Mouse (Mus musculus) hindbrain, embryonic 16.5 days (tissue): ENCODE results near the gene Ccs. TPM values are rescaled to one million over a fixed set of nuclear protein-coding genes. Genes with fewer than 3 reads are reported as not detected.
A peak's percentile ranks its signal among the peaks of the same experiment; 100 is the strongest.

ENCODE experiments used
- ATAC-seq: fragments of 200-750 bp; cut with Nextera tagmentation; 2 replicates; pipeline ENCODE4 v1.8.0; 2017; ENCODE audit warnings: moderate TSS enrichment, moderate library complexity
- H3K27ac ChIP-seq: fragments of 300-500 bp; sonication (generic); 2 replicates; pipeline ENCODE4 v1.5.1; 2014; ENCODE audit warnings: low read depth, mild to moderate bottlenecking, control low read depth, low read length, moderate library complexity
- H3K27me3 ChIP-seq: fragments of 300-500 bp; sonication (generic); replicated peaks from 2 replicates; pipeline ENCODE4 v1.6.1; 2014; ENCODE audit warnings: low read length; ENCODE audit not compliant: control insufficient read depth, insufficient read depth
- H3K36me3 ChIP-seq: fragments of 300-500 bp; sonication (generic); 2 replicates; pipeline ENCODE4 v1.6.1; 2014; ENCODE audit warnings: mild to moderate bottlenecking, low read length, moderate library complexity, mixed read lengths; ENCODE audit not compliant: control insufficient read depth, insufficient read depth
- H3K4me1 ChIP-seq: fragments of 300-500 bp; sonication (generic); 2 replicates; pipeline ENCODE4 v1.6.1; 2014; ENCODE audit warnings: low read depth, low read length; ENCODE audit not compliant: control insufficient read depth, insufficient read depth
- H3K4me2 ChIP-seq: fragments of 300-500 bp; sonication (generic); 2 replicates; pipeline ENCODE4 v1.6.1; 2014; ENCODE audit warnings: mild to moderate bottlenecking, low read length, control low read depth, moderate library complexity
- H3K4me3 ChIP-seq: fragments of 300-500 bp; sonication (generic); 2 replicates; pipeline ENCODE4 v1.5.1; 2014; ENCODE audit warnings: mild to moderate bottlenecking, low read length, control low read depth, moderate library complexity
- H3K9ac ChIP-seq: fragments of 300-500 bp; sonication (generic); 2 replicates; pipeline ENCODE4 v1.6.1; 2014; ENCODE audit warnings: low read depth, mild to moderate bottlenecking, control low read depth, low read length, moderate library complexity
- H3K9me3 ChIP-seq: fragments of 300-500 bp; sonication (generic); 2 replicates; pipeline ENCODE4 v1.6.1; 2014; ENCODE audit warnings: mild to moderate bottlenecking, low read length, moderate library complexity; ENCODE audit not compliant: control insufficient read depth
- WGBS: fragments of 180-500 bp; shearing (Covaris S2); extraction: QIAGEN DNeasy Blood & Tissue Kit; methylation state at CpG from one replicate; pipeline ENCODE4 v1.1.7; 2014; 5-methylcytosine and 5-hydroxymethylcytosine counted together
- polyA plus RNA-seq: library from polyadenylated mRNA; unstranded; fragments of >200 nt; fragmentation: Nextera tagmentation; extraction: Ambion mirVana; gene quantifications from 2 replicates; pipeline ENCODE4 v1.2.1, GENCODE M21; 2015

Gene Ccs
- polyA plus RNA-seq, 1 experiment from 2014 or later, result 43.0 TPM

DNA sequence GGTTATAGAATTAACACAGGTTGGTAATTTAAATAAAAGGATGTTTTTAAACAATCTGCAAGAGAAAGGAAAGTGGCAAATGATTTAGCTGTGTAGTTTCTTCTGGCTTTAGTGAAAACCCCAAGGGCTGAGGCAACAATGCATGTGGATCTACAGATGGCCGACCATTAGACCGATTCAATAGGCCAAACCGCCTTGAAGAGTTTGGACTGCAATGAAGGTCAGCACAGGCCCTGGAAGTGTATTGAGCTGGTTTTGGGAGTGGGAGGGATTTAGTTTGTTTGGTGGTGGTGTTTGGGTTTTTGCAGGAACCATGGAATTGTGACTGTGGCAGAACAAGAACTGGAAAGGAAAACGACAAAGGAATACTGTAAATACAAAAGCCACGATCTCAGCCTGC is 40.0 kb downstream of the Ccs start:
- Histone ChIP-seq H3K27me3 (no peaks in the 10 kb centered on the region), H3K9me3 (no peaks in the 10 kb centered on the region), H3K4me3 (no peak overlapping the region), H3K4me2 (no peak overlapping the region), H3K9ac (no peak overlapping the region), H3K4me1 (peaks cover 3% of the 10 kb centered on the region; the same call in 1 of the 2 replicates), H3K36me3 (peaks cover 31% of the 10 kb centered on the region), H3K27ac (no peak overlapping the region)
- ATAC-seq, result no peak
- WGBS, result 91% methylated on average over 5 of the region's 5 CpGs

- no peak overlapping the region for H3K4me3 ChIP-seq
- no peak overlapping the region for H3K27ac ChIP-seq
- no peaks in the 10 kb centered on the region for H3K9me3 ChIP-seq
- no peak for ATAC-seq
- H3K9ac ChIP-seq, result no peak overlapping the region
- 92% methylated on average over 2 of the region's 2 CpGs for WGBS
- H3K4me1 ChIP-seq, result peaks cover 5% of the 10 kb centered on the region
- no peak overlapping the region for H3K4me2 ChIP-seq
- H3K36me3 ChIP-seq, result peaks cover 24% of the 10 kb centered on the region
- H3K27me3 ChIP-seq, result no peaks in the 10 kb centered on the region
Measured at GRCm38 (mm10) chr19:4797846-4798245, 41.3 kb downstream of the Ccs start.

DNA sequence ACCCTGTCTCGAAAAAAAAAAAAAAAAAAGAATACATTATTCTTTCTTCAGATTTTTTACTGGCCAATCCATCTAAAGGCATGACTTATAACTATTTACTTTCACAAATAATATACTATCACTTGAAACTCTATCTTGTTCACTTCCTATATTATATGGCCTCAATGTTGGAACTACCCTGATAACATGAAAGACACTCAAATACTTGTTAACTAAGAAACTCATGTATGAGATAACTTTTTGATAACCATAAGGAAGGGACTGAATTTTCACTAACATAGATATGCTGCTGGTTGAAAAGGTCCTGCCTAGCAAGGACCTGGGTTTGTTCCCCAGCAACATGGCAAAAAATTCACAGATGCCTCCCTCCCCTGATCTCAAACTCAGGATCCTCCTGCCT is 43.2 kb downstream of the Ccs start:
- H3K4me2 ChIP-seq, result no peak overlapping the region
- no peaks in the 10 kb centered on the region for H3K9me3 ChIP-seq
- 87% methylated on average over 1 of the region's 1 CpGs for WGBS
- peaks cover 19% of the 10 kb centered on the region for H3K4me1 ChIP-seq
- ATAC-seq, result no peak
- H3K4me3 ChIP-seq, result no peak overlapping the region
- H3K9ac ChIP-seq, result no peak overlapping the region
- peaks cover 20% of the 10 kb centered on the region for H3K36me3 ChIP-seq
- no peaks in the 10 kb centered on the region for H3K27me3 ChIP-seq
- H3K27ac ChIP-seq, result no peak overlapping the region

- ATAC-seq, result peak; percentile 99
- peak within 1 kb of the TSS; percentile 85 for H3K4me2 ChIP-seq
- peaks cover 9% of the 10 kb centered on the region for H3K36me3 ChIP-seq
- peak within 1 kb of the TSS; percentile 53 for H3K4me3 ChIP-seq
- WGBS, result under 1% methylated on average over 31 of the region's 31 CpGs
- H3K9me3 ChIP-seq, result no peaks in the 10 kb centered on the region
- peak within 1 kb of the TSS; percentile 63 for H3K27ac ChIP-seq
- H3K4me1 ChIP-seq, result peaks cover 36% of the 10 kb centered on the region
- peak within 1 kb of the TSS; percentile 68 for H3K9ac ChIP-seq
- H3K27me3 ChIP-seq, result no peaks in the 10 kb centered on the region
Measured at GRCm38 (mm10) chr19:4793831-4794422, 45.2 kb downstream of the Ccs start, which contains the start of gene Rbm4. Rbm4 (minus strand) TSS chr19:4793901.

DNA sequence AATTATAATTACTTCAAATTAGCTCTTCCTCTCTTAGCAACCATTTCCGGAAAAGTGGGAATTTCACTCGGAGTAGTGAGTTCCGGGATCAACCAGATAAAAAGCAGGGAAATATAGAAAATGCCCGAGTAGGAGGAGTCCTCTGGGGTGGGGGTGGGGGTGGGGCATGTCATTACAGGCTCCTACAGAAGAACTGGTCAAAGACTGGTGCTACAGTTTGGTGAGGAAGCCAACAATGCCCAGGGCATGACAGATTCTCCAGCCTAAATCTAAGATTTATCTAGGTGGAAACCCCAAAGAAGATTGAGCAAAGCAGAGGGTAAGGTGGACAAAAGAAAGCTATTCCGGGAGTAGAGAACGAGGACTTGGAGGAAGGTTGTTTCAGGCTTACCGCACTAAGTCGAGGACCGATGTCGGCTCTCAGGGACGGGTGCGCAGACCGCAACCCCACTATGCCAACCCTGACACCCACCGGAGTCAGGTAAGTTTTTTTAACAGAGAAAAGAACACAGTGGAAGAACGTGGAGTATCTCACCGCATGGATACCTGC is 45.8 kb downstream of the Ccs start:
- ATAC-seq, result peak; percentile 18; the same call in 1 of the 2 replicates
- peaks cover 7% of the 10 kb centered on the region for H3K36me3 ChIP-seq
- peak overlapping the region; percentile 85 for H3K4me2 ChIP-seq
- WGBS, result 2% methylated on average over 16 of the region's 16 CpGs
- H3K27me3 ChIP-seq, result no peaks in the 10 kb centered on the region
- H3K9me3 ChIP-seq, result no peaks in the 10 kb centered on the region
- peaks cover 40% of the 10 kb centered on the region for H3K4me1 ChIP-seq
- H3K27ac ChIP-seq, result peak overlapping the region; percentile 63
- peak overlapping the region; percentile 68 for H3K9ac ChIP-seq
- peak overlapping the region; percentile 53 for H3K4me3 ChIP-seq

- H3K27ac ChIP-seq, result no peak overlapping the region
- no peaks in the 10 kb centered on the region for H3K27me3 ChIP-seq
- no peak for ATAC-seq
- peaks cover 33% of the 10 kb centered on the region for H3K36me3 ChIP-seq
- no peak overlapping the region for H3K4me2 ChIP-seq
- H3K9me3 ChIP-seq, result no peaks in the 10 kb centered on the region
- H3K4me3 ChIP-seq, result no peak overlapping the region
- 97% methylated on average over 2 of the region's 2 CpGs for WGBS
- no peak overlapping the region for H3K9ac ChIP-seq
- H3K4me1 ChIP-seq, result peaks cover 39% of the 10 kb centered on the region
Measured at GRCm38 (mm10) chr19:4786313-4786712, 52.8 kb downstream of the Ccs start.

GRCm38 (mm10) chr19:4785206-4785605 is 53.9 kb downstream of the Ccs start:
- Histone ChIP-seq H3K4me1 (peaks cover 28% of the 10 kb centered on the region), H3K27ac (no peak overlapping the region), H3K4me2 (no peak overlapping the region), H3K9ac (no peak overlapping the region), H3K36me3 (peaks cover 33% of the 10 kb centered on the region), H3K27me3 (no peaks in the 10 kb centered on the region), H3K9me3 (no peaks in the 10 kb centered on the region), H3K4me3 (no peak overlapping the region)
- WGBS, result 91% methylated on average over 7 of the region's 7 CpGs
- ATAC-seq, result no peak

DNA sequence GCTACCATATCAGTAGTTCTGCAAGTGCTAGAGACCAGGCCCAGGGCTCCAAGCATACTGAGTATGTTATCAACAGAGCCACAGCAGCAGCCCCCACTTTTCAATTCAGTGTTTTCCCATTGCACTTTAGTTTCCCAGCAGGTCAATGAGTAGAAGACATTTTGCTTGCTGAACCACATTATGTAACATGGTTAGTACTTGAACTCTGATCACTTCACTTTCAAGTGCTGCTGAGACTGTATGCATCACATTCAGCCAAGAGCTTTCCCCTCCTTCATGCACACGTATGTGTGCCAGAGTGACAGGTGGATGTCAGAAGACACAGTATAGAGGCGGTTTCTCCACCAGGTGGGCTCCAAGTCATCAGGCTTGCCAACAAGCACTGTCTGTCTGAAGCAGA is 56.2 kb downstream of the Ccs start:
- peaks cover 13% of the 10 kb centered on the region for H3K4me1 ChIP-seq

More for the DNA sequence above, 56.2 kb downstream of the Ccs start:
- no peaks in the 10 kb centered on the region for H3K9me3 ChIP-seq
- H3K4me2 ChIP-seq, result no peak overlapping the region
- H3K9ac ChIP-seq, result no peak overlapping the region
- peaks cover 29% of the 10 kb centered on the region for H3K36me3 ChIP-seq
- 84% methylated on average over 2 of the region's 2 CpGs for WGBS
- no peak overlapping the region for H3K4me3 ChIP-seq
- H3K27me3 ChIP-seq, result no peaks in the 10 kb centered on the region
- no peak for ATAC-seq
- H3K27ac ChIP-seq, result no peak overlapping the region
